Mouse (Mus musculus) gastrocnemius, postnatal 14 days (tissue): ENCODE measurements around the gene Prdx4. TPM values are rescaled to one million over a fixed set of nuclear protein-coding genes. Genes with fewer than 3 reads are reported as not detected.
"Not testable (repeated sequence)": the region's sequence is repeated elsewhere in the genome, so short reads cannot be mapped to it uniquely, and the experiment has no call there.

ENCODE experiments used
- DNase-seq: peaks from one replicate; pipeline ENCODE4 v3.0.0; 2021; ENCODE audit warnings: mixed read lengths
- intact Hi-C: fragments of 180-260 bp; cut with DNase I; formaldehyde crosslinking; loops from one replicate; pipeline ENCODE4 v1.15.1; 2025; ENCODE audit warnings: low total_unique reads
- long read RNA-seq, 2 experiments: library from polyadenylated mRNA; stranded (forward); transcript quantifications; one replicate each; pipeline ENCODE4 v2.0.0; 2021
- total RNA-seq, 2 experiments: library from RNA; stranded (reverse); gene quantifications; 2 replicates each; pipeline ENCODE4 v1.2.3; 2021

Prdx4 gene
- 10 to 100 TPM; 22.8 to 24.3 TPM for total RNA-seq
- long read RNA-seq, experiment 1, transcript Prdx4-201 (7 exons, 990 nt), result major isoform, 11 of 11 reads
- long read RNA-seq, experiment 1, partial matches to known transcripts, result 0 of 11 reads
- long read RNA-seq, experiment 1, other reads (novel, unspliced or antisense), result 0 of 11 reads
- long read RNA-seq, experiment 2, transcript Prdx4-201 (7 exons, 990 nt), result major isoform, 20 of 20 reads
- long read RNA-seq, experiment 2, partial matches to known transcripts, result 0 of 20 reads
- long read RNA-seq, experiment 2, other reads (novel, unspliced or antisense), result 0 of 20 reads

GRCm38 (mm10) chrX:155340654-155341053 lies at the start of gene Prdx4:
Gene Prdx4, minus strand, starts transcription at chrX:155340754.
- intact Hi-C loops, result no loop called here

GRCm38 (mm10) chrX:155376538-155376937 lies 36.0 kb upstream of the Prdx4 start:
- intact Hi-C loops, result no loop called here
- DNase-seq, result peak; percentile 4

More at GRCm38 (mm10) chrX:155340654-155341053, at the start of gene Prdx4:
- DNase-seq, result no peak

GRCm38 (mm10) chrX:155375458-155375857 lies 34.9 kb upstream of the Prdx4 start:
- DNase-seq, result no peak
- intact Hi-C loops, result no loop called here

GRCm38 (mm10) chrX:155370110-155370509 lies 29.6 kb upstream of the Prdx4 start:
- DNase-seq, intact Hi-C loops: not testable (repeated sequence)

- intact Hi-C loops, result no loop called here
- DNase-seq, result no peak
Measured at GRCm38 (mm10) chrX:155365095-155365494, 24.5 kb upstream of the Prdx4 start.

GRCm38 (mm10) chrX:155346249-155346648 lies 5.7 kb upstream of the Prdx4 start:
- intact Hi-C loops, result no loop called here
- DNase-seq, result no peak

- intact Hi-C loops, result no loop called here
- peak; percentile 80 for DNase-seq
Measured at GRCm38 (mm10) chrX:155337905-155338721, 2.4 kb downstream of the Prdx4 start.

GRCm38 (mm10) chrX:155337567-155337904 lies 3.0 kb downstream of the Prdx4 start:
- intact Hi-C loops, result no loop called here

GRCm38 (mm10) chrX:155318005-155318404 lies 22.5 kb downstream of the Prdx4 start:
- intact Hi-C loops, result no loop called here
- no peak for DNase-seq

More at GRCm38 (mm10) chrX:155337567-155337904, 3.0 kb downstream of the Prdx4 start:
- no peak for DNase-seq

GRCm38 (mm10) chrX:155306390-155306789 lies 34.2 kb downstream of the Prdx4 start:
- intact Hi-C loops, result no loop called here
- DNase-seq, result no peak

- DNase-seq, result no peak
- intact Hi-C loops, result no loop called here
Measured at GRCm38 (mm10) chrX:155280427-155281044, 60.0 kb downstream of the Prdx4 start.

GRCm38 (mm10) chrX:155278483-155278882 lies 62.1 kb downstream of the Prdx4 start:
- intact Hi-C loops, result no loop called here
- no peak for DNase-seq

Other genes with a start within 250 kb of the Prdx4 start
- not detected for gene Magea2, start 247.1 kb downstream of the Prdx4 start, total RNA-seq
- gene Cldn34b2, start 212.3 kb downstream of the Prdx4 start, total RNA-seq, result not detected
- gene Sat1, start 124.3 kb downstream of the Prdx4 start, total RNA-seq, result 10 to 100 TPM; 19.1 to 33.7 TPM
- 10 to 100 TPM; 26.4 to 27.0 TPM for gene Acot9, start 78.3 kb downstream of the Prdx4 start, total RNA-seq